In genomic region chr1:118935518-118935917, GRCm38 (mm10) we compare ENCODE assay signal across 13 mouse cellular contexts.
DNase-seq lines count a peak whose midpoint lies in the region; ATAC-seq and TF ChIP-seq lines count a peak whose summit lies in the region.
"Had no signal": no experiment of that assay in that cellular context is flagged by ENCODE, and none has a peak within 500 bp of the region (broad histone marks: within the 10 kb centered on the region; RNA-seq: fewer than 3 reads in every experiment).

No protein-coding gene starts in this region.

- no peak for TF ChIP-seq POLR2A in thymus, adult 2 months (IDR thresholded peaks at IDR 0.05; ENCODE audit: control insufficient read depth, extremely low read depth, insufficient read depth, low read length, poor library complexity)

- H3K27ac ChIP-seq in forebrain, embryonic 10.5 days: peak overlapping the region; percentile 75
- H3K27ac ChIP-seq in forebrain, embryonic 16.5 days (ENCODE audit: low read length): no peak overlapping the region
- H3K27ac ChIP-seq in kidney, embryonic 15.5 days: 0 out of 2 replicates have a peak overlapping the region, but pooled peaks have one; percentile 69
- peak overlapping the region; percentile 54; the same call in 1 of the 2 replicates for H3K27ac ChIP-seq in intestine, embryonic 15.5 days
- no peak overlapping the region for H3K27ac ChIP-seq in thymus, adult 2 months (ENCODE audit: control insufficient read depth, insufficient read depth, low read length)

- H3K9ac ChIP-seq in forebrain, embryonic 16.5 days (replicated peaks; ENCODE audit: low read depth, low read length): no peak overlapping the region
- no peak overlapping the region for H3K9ac ChIP-seq in kidney, embryonic 15.5 days
- H3K9ac ChIP-seq in intestine, embryonic 15.5 days: no peak overlapping the region
- H3K9ac ChIP-seq: hindbrain, embryonic 12.5 days had no signal

- WGBS in forebrain, embryonic 10.5 days: 66% methylated on average over 6 of the region's 6 CpGs
- WGBS in forebrain, embryonic 16.5 days: 46% methylated on average over 6 of the region's 6 CpGs
- WGBS in kidney, embryonic 15.5 days: 40% methylated on average over 6 of the region's 6 CpGs
- WGBS in intestine, embryonic 15.5 days: 37% methylated on average over 6 of the region's 6 CpGs
- WGBS in thymus, adult 2 months: 82% methylated on average over 6 of the region's 6 CpGs

- DNase-seq in forebrain, embryonic 10.5 days (ENCODE audit: extremely low spot score, low spot score): no peak
- DNase-seq in kidney, adult 11 months: no peak
- peak; percentile 59 for DNase-seq in NIH3T3 (ENCODE audit: low read depth)
- DNase-seq in frontal cortex, postnatal 14 days (ENCODE audit: low spot score in 2 of 2): no peak
- DNase-seq in thymus, adult 2 months: no peak
- DNase-seq: adrenal gland, postnatal 25 days; B cell, adult 2 months; cerebellum, adult 9-10 months had no signal

- H3K27me3 ChIP-seq in forebrain, embryonic 10.5 days (ENCODE audit: poor library complexity, severe bottlenecking): no peaks in the 10 kb centered on the region
- no peaks in the 10 kb centered on the region for H3K27me3 ChIP-seq in forebrain, embryonic 16.5 days (replicated peaks; ENCODE audit: control insufficient read depth, insufficient read depth, low read length)
- no peaks in the 10 kb centered on the region for H3K27me3 ChIP-seq in kidney, embryonic 15.5 days
- no peaks in the 10 kb centered on the region for H3K27me3 ChIP-seq in intestine, embryonic 15.5 days (replicated peaks)
- no peaks in the 10 kb centered on the region for H3K27me3 ChIP-seq in thymus, adult 2 months (ENCODE audit: control insufficient read depth, insufficient read depth, low read length)
- H3K27me3 ChIP-seq: hindbrain, embryonic 12.5 days had no signal

- H3K4me1 ChIP-seq in forebrain, embryonic 10.5 days: peaks cover 52% of the 10 kb centered on the region
- peaks cover 16% of the 10 kb centered on the region for H3K4me1 ChIP-seq in forebrain, embryonic 16.5 days (replicated peaks; ENCODE audit: control insufficient read depth, insufficient read depth, low read length)
- peaks cover 22% of the 10 kb centered on the region for H3K4me1 ChIP-seq in kidney, embryonic 15.5 days
- peaks cover 13% of the 10 kb centered on the region; the same call in 1 of the 2 replicates for H3K4me1 ChIP-seq in intestine, embryonic 15.5 days (replicated peaks)
- H3K4me1 ChIP-seq in thymus, adult 2 months (replicated peaks; ENCODE audit: control insufficient read depth, insufficient read depth, low read length): no peaks in the 10 kb centered on the region

- H3K36me3 ChIP-seq in forebrain, embryonic 10.5 days (replicated peaks): peaks cover 13% of the 10 kb centered on the region
- no peaks in the 10 kb centered on the region for H3K36me3 ChIP-seq in forebrain, embryonic 16.5 days (ENCODE audit: control insufficient read depth, insufficient read depth)
- no peaks in the 10 kb centered on the region for H3K36me3 ChIP-seq in kidney, embryonic 15.5 days
- H3K36me3 ChIP-seq in intestine, embryonic 15.5 days: no peaks in the 10 kb centered on the region
- H3K36me3 ChIP-seq in thymus, adult 2 months (ENCODE audit: control insufficient read depth, insufficient read depth, low read length): no peaks in the 10 kb centered on the region
- H3K36me3 ChIP-seq: hindbrain, embryonic 12.5 days had no signal

- no peak overlapping the region for H3K4me3 ChIP-seq in forebrain, embryonic 10.5 days
- H3K4me3 ChIP-seq in forebrain, embryonic 16.5 days (replicated peaks; ENCODE audit: low read length): no peak overlapping the region
- no peak overlapping the region for H3K4me3 ChIP-seq in kidney, embryonic 15.5 days (replicated peaks)
- H3K4me3 ChIP-seq in intestine, embryonic 15.5 days (replicated peaks): no peak overlapping the region
- no peak overlapping the region for H3K4me3 ChIP-seq in thymus, adult 2 months (ENCODE audit: control insufficient read depth, insufficient read depth, low read length)
- H3K4me3 ChIP-seq: hindbrain, embryonic 12.5 days; myocyte had no signal

- H3K9me3 ChIP-seq in forebrain, embryonic 10.5 days: no peaks in the 10 kb centered on the region
- no peaks in the 10 kb centered on the region for H3K9me3 ChIP-seq in forebrain, embryonic 16.5 days (ENCODE audit: control insufficient read depth, low read length)
- H3K9me3 ChIP-seq in kidney, embryonic 15.5 days (replicated peaks): no peaks in the 10 kb centered on the region
- no peaks in the 10 kb centered on the region for H3K9me3 ChIP-seq in intestine, embryonic 15.5 days
- H3K9me3 ChIP-seq: hindbrain, embryonic 12.5 days had no signal

- no peak for TF ChIP-seq CTCF in thymus, adult 2 months (IDR thresholded peaks at IDR 0.05; ENCODE audit: borderline replicate concordance, control insufficient read depth, extremely low read depth, insufficient read depth, low read length, poor library complexity)

- H3K4me2 ChIP-seq in forebrain, embryonic 16.5 days (ENCODE audit: low read length): no peak overlapping the region
- no peak overlapping the region for H3K4me2 ChIP-seq in kidney, embryonic 15.5 days
- no peak overlapping the region for H3K4me2 ChIP-seq in intestine, embryonic 15.5 days (replicated peaks)
- H3K4me2 ChIP-seq: hindbrain, embryonic 12.5 days had no signal

- ATAC-seq in forebrain, embryonic 16.5 days: no peak
- ATAC-seq in kidney, embryonic 15.5 days (replicated peaks; ENCODE audit: low FRiP score): peak; percentile 16; the same call in 1 of the 2 replicates
- no peak for ATAC-seq in intestine, embryonic 15.5 days

Comparison
In these comparisons a context has a peak if more than half of its experiments do, and no peak if none do; other contexts are left out.
1. H3K27ac ChIP-seq: peak in forebrain, embryonic 10.5 days (single experiment), kidney, embryonic 15.5 days (single experiment) and intestine, embryonic 15.5 days (single experiment); none in forebrain, embryonic 16.5 days (single experiment) and thymus, adult 2 months (single experiment).